Mouse (Mus musculus) thymus, postnatal 14 days (tissue): ENCODE data around the gene Nav3.
"Not testable (repeated sequence)": the region's sequence is repeated elsewhere in the genome, so short reads cannot be mapped to it uniquely, and the experiment has no call there.

Experiments used
- DNase-seq: peaks from one replicate; pipeline ENCODE4 v3.0.0; 2021

Gene Nav3

DNA sequence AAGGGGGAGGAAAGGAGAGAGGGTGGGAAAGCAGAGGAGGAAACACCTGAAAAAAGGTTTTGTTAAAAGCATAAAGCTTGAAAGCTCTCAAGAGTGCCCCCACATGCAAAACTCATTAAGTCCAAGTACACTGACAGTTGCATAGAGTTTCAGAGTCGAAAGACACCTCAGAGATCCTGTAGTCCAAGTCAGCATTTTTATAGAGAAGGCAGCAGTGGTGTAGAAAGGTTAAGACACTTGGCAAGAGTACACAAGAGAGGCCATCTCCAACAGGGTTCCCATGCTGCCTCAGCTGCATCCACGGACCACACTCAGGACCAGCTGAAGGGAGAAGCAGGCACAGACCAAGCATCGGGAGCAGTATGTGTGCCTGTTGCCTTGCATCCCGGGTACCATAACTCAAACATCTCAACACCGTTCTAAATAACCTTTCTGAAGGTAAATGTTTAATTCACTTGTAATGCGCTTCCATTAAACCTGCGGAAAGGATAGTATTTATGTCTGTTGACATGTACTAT, 421.4 kb downstream of the Nav3 start:
- no peak for DNase-seq

DNA sequence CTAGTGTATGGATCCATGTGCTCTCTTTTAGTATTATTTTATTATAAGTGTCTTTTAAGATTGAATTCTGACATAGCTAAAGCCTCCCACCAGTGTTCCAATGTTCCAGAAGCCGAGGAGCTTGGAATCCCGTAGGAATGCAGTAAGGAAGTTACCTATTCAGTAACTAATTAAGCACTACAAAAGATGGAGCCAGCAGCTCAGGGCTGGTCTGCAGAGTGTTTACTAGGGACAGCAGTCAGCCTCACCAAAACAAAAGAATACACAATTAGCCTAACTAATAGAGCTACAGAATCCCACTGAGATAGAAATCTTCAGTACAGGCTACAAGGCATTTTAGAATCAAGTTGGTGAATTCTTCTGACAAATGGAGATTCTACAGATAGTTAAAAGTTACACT, 431.1 kb downstream of the Nav3 start:
- not testable (repeated sequence) for DNase-seq

DNA sequence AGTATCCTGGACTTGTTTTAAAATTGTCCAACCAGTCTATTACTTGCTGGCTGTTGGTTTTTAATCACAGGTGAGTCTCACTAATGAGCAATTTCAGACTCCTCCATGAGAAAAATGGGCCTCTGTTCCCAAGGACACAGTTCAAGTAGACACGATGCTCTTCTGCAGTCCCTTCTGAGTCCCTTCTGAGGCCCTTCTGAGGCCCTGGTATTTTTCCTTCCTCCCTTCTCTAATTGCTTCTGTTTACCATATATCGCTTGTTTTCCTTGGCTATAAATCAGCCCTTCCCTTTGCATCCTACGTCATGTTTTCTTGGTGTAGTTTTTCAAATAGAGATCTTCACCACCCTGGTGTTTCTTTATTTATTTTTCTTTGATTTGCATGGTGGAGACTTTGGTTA, 433.9 kb downstream of the Nav3 start:
- no peak for DNase-seq

DNA sequence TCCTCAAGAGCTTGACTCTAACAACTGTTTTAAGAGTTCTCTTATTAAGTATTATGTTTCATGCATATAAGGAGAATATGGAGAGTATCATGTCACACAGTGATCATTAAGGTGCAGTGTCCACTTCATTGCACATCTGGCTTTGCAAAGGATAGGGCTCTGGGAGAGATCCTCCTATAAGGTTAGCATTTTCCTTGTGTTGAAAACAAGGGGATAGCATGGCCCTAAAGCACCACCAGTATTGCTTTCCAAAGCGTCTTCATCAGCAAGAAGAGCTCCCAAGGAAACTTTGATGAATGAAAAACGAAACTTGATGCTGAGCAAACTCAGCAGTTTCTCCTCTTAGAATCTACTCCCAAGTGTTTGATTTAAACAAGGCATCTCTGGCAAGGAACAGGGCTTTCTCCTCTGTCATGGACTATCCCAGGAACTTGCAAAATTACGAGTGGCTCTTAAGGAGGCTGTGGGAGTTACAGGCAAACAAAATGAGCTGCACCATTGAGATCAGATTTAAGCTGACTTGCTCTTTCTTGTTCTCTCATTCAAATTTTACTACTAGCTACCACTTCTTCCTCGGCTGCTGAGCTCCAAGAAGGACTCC, 436.6 kb downstream of the Nav3 start:
- no peak for DNase-seq

DNA sequence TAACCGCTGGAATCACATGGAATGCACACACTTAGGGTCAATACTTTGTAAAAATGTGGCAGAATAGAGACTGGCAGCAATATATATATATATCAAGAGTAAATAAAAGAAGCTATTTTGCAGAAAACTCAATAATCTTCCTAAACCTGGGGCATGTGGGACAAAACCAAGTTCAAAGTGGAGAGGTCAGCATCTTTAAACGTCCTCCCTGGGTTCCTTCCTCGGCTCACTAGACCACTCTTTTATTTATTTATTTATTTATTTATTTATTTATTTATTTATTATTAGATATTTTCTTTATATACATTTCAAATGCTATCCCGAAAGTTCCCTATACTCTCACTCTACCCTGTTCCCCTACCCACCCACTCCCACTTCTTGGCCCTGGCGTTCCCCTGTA, 454.7 kb downstream of the Nav3 start:
- DNase-seq = not testable (repeated sequence)

GRCm38 (mm10) chr10:110000755-110001247, 455.2 kb downstream of the Nav3 start:
- no peak for DNase-seq

DNA sequence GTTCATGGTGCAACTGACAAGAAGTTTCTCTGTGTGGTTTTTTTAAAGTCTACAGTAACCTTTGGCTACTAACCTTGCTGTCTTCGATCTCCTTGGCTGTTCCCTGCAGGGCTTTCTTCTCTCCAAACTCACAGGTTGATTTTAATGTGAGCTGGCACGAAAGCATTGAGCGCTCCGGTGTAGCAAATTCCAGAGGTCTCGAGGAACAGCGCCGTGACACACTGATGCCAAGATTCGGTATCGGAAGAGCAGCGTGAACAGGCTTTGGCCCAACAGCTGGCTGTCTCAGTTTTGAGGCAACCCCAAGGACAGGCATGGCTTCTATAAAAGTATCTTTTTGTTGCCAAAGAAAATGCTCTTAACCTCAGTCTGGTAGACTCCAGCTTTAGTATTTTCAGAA, 456.1 kb downstream of the Nav3 start:
- no peak for DNase-seq

DNA sequence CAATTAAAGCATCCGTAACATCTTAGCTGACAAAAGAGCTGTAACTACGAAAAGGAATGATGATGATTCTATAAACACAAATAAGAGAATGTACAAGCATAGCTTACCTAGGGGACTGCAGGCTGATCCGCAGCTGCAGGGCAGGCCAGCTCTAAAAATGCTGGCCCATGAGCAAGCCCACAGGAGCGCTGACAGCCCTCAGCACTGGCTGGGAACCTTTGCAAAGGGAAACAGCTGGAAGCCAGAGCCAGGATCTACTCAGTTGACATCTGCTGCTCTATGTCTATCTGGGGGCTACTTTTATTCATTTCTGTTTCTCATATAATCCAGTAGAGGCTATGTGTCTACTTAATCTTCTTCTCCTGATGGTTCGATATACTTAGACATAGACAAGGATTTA, 461.7 kb downstream of the Nav3 start:
- DNase-seq = no peak

GRCm38 (mm10) chr10:109985824-109986485, 470.0 kb downstream of the Nav3 start:
- DNase-seq = no peak

DNA sequence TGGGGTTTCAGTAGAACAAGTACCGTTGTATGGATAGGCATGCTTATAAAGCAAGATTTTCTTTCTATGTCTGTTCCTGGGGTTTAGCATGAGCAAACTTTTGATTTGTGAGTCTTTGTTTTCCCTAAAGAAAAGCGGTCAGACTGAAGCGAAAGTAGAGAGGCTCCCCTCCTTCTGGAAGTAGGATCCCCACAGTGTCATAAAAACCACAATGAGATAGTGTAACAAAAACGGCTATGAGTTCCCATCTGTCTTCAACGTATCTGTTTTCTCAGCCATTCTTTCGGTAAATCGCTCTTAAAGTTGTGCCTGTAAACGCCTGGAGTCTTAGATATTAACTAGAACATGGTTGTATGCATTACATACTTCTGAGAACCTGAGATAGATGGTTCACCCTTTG, 479.7 kb downstream of the Nav3 start:
- DNase-seq = no peak

- no peak for DNase-seq
Measured at GRCm38 (mm10) chr10:109974177-109974576, 481.8 kb downstream of the Nav3 start.

DNA sequence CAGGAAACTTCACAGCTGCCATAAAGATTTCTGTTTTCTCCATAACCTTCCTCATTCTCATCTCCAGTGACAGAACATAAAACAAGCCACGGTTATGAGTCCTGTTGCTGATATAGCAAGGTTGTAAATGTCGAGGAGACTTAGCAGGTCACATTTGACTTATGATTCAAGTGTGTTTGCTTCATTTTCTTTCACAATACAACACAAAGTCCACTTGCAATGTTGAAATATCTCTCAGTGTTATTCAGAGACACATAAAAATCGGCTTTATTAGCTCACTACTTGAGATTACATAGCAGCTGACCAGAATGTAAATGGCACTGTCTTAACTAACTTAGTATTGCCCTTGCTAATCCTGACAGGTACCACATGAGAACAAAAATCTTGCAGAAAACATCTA, 482.5 kb downstream of the Nav3 start:
- DNase-seq = no peak

GRCm38 (mm10) chr10:109950296-109950695, 505.7 kb downstream of the Nav3 start:
- DNase-seq = no peak

- no peak for DNase-seq
Measured at GRCm38 (mm10) chr10:109929319-109929622, 526.7 kb downstream of the Nav3 start.

GRCm38 (mm10) chr10:109928547-109929318, 527.3 kb downstream of the Nav3 start:
- no peak for DNase-seq

DNA sequence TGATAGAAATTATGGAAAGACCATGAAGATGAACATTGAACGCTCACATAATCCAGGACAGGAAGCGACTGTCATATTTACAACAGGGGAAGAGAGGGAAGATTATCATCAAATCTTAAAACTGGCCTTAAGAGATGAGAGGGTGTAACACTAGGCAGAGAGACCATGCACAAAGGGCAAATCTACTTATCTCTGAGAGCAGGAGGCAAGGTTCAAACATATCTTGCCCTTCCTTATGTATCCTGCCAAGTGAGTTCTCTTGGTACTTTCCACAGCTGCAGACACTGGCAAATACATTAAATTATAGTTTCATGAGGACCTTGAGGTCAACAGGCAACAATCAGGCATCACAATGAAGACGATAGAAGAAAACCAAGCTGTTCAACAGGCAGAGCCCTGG, 529.9 kb downstream of the Nav3 start:
- no peak for DNase-seq

DNA sequence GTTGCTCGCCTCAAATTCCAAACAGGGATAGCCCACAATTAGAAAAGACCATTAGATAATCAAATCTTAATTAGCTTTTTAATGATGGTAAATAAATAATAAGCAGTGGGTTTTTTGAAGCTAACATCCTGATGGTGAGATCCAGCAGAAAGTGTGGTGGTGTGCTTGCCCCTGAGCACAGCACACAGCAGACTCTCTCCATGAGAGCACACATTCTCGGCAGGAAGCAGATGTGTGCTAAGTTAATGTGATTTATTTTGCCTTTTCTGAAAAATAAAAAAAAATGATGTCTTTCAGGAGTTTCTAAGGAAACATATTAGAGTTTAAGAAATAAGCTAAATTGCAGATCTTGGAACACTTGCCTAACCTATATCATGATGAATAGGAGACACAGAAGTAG, 531.9 kb downstream of the Nav3 start:
- DNase-seq = no peak

- DNase-seq = no peak
Measured at GRCm38 (mm10) chr10:109921368-109921767, 534.6 kb downstream of the Nav3 start.

GRCm38 (mm10) chr10:109920607-109921187, 535.3 kb downstream of the Nav3 start:
- peak; percentile 3 for DNase-seq

DNA sequence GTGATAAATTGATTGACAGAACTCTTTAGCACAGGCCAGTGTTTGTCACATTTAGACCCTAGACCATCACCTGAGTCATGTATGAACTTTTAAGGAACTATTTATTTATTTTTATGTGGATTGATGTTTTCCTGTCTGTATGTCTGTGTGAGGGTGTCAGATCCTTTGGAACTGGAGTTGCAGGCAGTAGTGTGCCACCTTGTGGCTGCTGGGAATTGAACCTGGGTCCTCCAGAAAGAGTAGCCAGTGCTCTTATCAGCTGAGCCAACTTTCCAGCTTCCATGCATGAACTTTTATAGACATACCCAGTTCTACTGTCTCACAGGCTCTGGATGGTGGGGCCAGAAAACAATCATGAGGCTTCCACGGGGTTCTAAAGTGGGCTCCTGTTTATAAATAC, 536.5 kb downstream of the Nav3 start:
- no peak for DNase-seq

GRCm38 (mm10) chr10:109907206-109907605, 548.8 kb downstream of the Nav3 start:
- DNase-seq = no peak

DNA sequence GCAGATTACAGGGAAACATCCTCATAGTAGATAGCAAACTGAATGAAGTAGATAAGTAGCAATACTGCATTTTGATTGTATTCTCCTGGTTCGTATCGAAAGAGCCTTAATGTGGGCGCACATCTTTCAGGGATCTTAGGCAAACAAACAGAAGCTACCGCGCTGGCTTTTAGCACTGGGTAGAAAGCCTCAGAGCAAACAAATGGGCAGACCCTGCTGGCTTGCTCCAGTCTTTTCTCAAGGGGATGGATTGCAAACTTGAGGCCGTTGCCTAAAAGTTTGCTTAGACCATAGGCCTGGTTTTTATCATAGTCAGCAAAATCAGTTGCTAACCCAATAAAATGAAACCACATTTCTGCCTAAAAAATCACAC, 549.6 kb downstream of the Nav3 start:
- DNase-seq = no peak

DNA sequence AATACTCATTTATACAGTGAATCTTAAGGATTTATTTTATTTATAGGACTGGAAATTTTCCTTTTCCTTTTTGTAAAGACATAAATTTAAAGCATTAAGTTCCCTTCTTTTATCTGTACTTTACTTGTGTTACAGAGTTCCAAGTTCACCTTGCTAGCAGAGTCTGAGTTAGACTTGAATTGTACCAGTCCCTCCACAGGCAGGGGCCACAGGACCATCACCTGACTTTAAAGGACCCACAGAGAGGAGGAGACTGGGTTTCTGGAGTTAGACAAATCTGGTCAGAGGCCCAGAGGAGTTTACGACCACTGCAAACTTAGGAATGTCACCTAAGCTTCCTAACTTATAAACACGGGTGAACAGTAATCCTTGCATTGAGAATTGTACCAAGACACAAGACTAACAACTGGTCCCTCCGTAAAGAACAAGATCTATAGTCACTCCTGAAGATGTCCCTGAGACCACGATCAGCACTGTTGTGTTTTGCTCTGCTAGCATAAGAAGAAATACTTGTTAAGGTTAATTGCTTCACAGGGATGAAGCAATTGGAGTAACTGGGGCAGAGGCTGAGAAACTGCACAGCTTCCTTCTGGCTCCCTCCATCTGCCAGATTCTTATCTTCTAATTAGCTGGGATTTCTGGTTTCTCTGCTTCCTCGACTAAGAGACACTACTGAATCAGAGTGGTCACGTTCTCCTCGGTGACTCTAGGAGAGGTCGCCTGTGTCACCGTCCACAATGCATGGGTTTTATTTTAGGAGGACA, 550.2 kb downstream of the Nav3 start:
- DNase-seq = no peak
